Mouse (Mus musculus): ENCODE data around the gene Ror1.

Gene Ror1

GRCm38 (mm10) chr4:100252646-100253045 is 157.1 kb downstream of the Ror1 start:
- no peak for DNase-seq (ENCODE audit: low spot score)

GRCm38 (mm10) chr4:100253401-100253800 is 157.8 kb downstream of the Ror1 start:
- DNase-seq (ENCODE audit: low spot score): no peak

GRCm38 (mm10) chr4:100253831-100254230 is 158.2 kb downstream of the Ror1 start:
- no peak for DNase-seq (ENCODE audit: low spot score)

GRCm38 (mm10) chr4:100258462-100258861 is 162.9 kb downstream of the Ror1 start:
- no peak for DNase-seq (ENCODE audit: low spot score)

DNA sequence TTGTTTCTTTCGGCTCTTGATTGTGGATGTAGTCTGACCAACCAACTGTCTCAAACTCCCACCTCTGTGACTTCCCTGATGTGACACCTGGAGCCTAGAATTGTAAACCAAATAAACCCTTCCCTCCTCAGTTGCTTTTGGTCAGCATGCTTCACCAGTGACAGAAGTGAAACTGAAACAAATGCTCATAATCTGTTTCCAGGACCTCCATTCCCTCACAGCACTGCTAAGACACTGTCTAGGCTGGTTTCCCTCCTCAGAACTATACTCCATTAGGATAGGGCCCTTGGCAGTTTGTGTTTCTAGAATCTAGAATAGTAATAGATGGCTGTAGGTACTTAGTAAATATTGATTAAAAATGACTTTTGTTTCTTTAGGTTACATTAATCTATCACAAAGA is 168.3 kb downstream of the Ror1 start:
- no peak for DNase-seq (ENCODE audit: low spot score)

DNA sequence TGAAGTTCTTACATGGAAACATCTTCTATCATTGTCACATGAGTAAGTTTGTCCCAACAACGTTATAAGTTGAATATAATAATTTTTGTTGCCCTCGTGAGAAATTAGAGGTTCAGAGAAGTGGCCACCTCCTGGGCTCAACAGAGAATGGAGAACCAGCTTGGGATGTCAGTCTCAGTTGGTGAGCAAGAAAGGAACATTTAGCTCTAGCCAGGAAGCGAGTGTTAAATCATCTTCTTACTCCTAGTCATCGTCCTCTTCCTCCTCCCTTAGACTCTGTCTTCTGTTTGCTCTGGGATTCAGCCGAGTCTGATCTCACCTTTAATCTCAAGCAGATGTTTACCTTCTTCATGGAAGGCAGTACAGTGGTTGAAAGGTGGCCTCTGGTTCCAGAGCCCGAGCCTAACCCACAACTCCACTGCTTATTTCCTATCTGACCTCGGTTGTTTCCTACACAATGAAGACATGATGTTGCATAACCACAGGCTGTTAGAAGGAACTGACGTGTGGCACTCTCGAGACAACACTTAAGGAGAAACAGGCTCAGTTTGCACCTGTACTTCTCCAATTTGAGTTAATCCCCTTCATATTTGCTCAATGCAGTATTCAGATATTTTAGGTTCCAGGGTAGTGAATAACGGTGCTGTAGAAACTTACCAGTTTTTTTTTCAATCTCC is 175.6 kb downstream of the Ror1 start:
- DNase-seq (ENCODE audit: low spot score): no peak

DNA sequence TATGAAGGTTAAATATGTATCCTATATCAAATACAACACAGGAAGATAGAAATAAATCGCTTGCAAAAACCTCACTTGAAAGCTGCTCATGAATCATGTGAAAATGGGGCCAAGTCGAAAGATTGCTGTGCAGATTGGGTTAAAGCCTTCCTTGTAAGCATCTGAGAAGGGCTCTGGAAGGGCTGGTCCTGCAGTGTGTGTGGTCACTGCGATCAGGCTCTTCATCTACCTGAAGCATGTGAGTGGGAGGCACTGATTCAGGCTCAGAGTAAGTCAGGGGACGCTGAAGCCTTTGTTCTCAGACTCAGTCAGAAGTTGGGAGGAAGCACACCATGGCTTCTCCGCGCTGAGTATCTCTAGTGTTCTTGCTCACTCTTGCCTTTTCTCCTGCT is 176.1 kb downstream of the Ror1 start:
- DNase-seq (ENCODE audit: low spot score): no peak

DNA sequence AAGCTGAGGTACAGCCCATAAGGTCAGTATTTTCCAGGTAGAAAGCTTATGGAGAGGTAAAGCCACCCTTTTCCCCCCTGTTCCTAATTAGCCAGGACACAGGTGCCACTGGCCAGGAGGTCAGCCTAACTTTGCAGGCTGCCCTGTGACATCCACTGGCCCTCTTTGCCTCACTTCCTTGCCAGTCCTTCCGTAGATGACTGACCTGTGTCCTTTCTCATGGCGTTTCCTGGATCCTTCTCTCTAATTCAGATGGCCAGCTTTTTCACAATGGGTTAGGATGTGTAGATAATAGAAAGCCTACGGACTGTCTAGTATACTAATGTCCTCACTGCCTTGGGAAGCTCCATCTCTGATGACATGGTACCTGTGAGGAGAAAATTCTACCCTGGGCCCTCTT is 177.8 kb downstream of the Ror1 start:
- no peak for DNase-seq (ENCODE audit: low spot score)

GRCm38 (mm10) chr4:100273807-100274480 is 178.4 kb downstream of the Ror1 start:
- DNase-seq (ENCODE audit: low spot score): no peak

GRCm38 (mm10) chr4:100276482-100276881 is 180.9 kb downstream of the Ror1 start:
- DNase-seq (ENCODE audit: low spot score): no peak

DNA sequence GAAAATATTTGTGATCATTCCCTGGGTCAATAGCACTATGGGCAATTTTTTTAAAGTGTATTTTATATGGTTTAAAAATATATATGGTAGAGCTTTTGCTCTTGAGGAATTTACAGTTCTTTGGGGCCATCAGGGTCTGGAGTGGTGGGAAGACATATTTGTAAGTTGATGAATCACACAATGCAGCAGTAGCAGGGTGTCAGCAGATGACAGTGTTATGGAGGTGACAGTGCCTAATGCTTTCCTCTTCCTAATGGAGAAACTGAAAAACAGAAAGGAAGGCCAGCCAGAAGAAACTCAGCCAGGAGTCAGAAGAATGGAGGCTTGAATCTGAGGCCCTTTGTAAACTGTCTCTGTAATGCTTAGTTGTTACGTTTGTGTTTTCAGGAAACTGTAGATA is 181.4 kb downstream of the Ror1 start:
- DNase-seq (ENCODE audit: low spot score): no peak

DNA sequence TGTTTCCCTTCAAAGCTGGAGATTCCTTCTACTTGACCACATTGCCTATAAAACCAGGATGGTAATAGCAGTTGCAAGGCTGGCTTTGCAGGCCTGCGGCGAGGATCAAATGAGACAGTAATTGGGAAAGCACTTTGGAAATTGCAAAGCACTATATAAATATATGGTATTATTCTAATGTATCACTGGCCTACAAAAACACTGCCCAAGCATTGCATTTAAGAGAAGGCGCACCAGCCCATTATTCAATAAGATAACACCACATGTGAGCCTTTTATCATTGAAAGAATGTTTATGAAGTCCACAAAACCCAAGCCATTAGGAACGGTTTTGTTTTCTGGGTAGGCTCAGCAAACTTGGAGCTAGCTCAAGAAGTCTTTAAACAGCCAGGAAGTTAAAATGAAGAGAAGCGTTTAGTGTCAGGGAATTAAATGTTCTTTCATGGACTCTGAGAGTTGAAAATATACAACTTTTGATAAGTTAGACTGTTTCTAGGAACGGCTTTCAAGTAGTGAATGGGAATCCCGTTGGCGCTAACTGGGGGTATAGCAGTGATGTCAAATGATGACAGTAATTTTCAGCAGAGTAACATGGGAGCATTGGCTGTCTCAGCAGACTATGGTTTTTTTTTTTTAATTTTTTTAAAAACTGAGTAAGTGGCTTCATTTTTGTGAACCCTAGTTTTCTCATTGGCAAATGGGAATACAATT is 187.7 kb downstream of the Ror1 start:
- DNase-seq (ENCODE audit: low spot score): no peak

- DNase-seq (ENCODE audit: low spot score): no peak
Observed at GRCm38 (mm10) chr4:100284528-100284927, 188.9 kb downstream of the Ror1 start.

DNA sequence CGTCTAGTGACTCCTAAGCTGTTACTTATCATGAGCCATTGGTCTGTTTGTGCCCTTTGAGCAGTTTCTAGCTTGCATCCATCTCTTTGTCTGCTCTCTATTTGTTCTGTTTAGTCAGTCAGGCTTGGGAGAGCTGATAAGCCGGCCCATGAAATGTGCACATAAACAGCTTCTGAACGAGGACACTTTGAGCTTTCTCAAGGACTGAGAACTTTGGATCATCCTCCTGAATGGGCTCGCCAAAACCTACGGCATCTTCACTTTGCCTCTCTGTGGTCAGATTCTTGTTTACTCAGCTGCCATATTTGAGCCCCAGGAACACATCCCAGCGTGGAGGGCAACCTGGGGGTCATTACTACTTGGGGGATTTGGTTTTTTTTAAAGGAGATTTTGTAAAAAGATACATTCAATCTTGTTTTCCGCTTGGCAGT is 190.5 kb downstream of the Ror1 start:
- no peak for DNase-seq (ENCODE audit: low spot score)

- no peak for DNase-seq (ENCODE audit: low spot score)
Observed at GRCm38 (mm10) chr4:100286800-100287199, 191.2 kb downstream of the Ror1 start.

- no peak for DNase-seq (ENCODE audit: low spot score)
Observed at GRCm38 (mm10) chr4:100287829-100288228, 192.2 kb downstream of the Ror1 start.

GRCm38 (mm10) chr4:100291015-100291651 is 195.5 kb downstream of the Ror1 start:
- DNase-seq (ENCODE audit: low spot score): no peak

GRCm38 (mm10) chr4:100297678-100298077 is 202.1 kb downstream of the Ror1 start:
- DNase-seq (ENCODE audit: low spot score): no peak

DNA sequence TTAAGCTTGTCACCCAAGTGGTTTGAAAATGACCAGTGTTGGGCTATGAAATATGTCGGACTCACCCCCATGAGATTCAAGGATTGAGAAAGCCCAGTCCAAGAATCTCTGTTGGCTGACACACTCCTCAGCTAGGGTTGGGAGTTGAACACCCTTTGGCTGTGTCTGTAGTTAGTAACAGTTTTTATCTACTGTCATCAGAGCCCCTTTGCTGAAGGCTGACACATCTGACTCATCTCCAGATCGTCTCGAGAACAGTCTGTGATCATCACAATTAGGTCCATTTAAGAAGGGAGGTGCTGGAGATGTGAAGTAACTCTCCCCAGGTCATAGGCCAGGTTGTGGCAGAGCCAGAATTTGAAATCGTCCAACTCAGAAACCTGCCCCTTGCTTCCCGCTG is 203.0 kb downstream of the Ror1 start:
- no peak for DNase-seq (ENCODE audit: low spot score)

GRCm38 (mm10) chr4:100300171-100300570 is 204.6 kb downstream of the Ror1 start:
- no peak for DNase-seq (ENCODE audit: low spot score)

GRCm38 (mm10) chr4:100301423-100301822 is 205.8 kb downstream of the Ror1 start:
- DNase-seq (ENCODE audit: low spot score): no peak

DNA sequence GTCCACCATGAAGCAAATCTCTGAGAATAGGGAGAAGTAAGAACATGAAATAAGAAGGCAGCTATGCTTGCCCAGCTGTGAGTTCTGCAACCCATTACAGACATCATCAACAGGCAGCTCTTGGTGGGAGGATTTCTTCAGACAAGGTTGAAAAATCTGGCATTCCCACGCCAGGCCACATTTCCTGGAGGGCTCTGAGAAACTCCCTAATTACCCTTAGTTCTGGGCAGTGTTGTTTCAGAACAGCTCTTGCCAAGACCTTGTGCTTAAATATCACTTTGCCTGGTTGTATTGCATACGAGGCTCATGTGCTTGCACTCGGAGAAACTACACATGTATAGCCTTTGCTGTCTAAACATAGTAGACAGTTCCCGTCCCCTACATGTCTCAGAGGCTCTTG is 211.8 kb downstream of the Ror1 start:
- no peak for DNase-seq (ENCODE audit: low spot score)

Data from layer of hippocampus, adult 9-10 months (tissue).